Mouse (Mus musculus): ENCODE results near the gene Ano4. TPM values are rescaled to one million over a fixed set of nuclear protein-coding genes. Genes with fewer than 3 reads are reported as not detected.

The Ano4 gene
- total RNA-seq, 2 experiments from 2014 or later: 19.9 to 23.4 TPM

DNA sequence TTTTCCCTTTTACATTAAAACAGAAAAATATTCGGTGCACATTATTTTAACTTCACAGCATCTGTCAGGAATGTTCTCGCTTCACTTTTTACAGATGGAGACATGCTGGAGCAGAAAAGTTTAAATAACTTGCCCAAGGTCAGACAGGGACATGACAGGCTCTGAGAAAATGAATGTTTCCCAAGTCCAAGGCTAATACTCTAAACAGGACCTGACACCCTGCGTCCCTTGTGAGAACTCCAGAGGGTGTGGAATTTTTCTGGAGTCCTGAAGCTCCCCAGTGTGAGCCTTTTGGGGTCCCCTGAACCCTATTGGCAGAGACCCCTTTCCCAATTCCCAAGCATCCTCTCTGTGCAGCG is 451 bp downstream of the Ano4 start:
- no peak for TF ChIP-seq CTCF (IDR thresholded peaks at IDR 0.05)
- Histone ChIP-seq H3K4me3 (peak overlapping the region; percentile 60), H3K27ac (peak overlapping the region; percentile 56)
- no peak for DNase-seq (ENCODE audit: extremely low spot score in 1 of 2, low spot score in 2 of 2)
- intact Hi-C loops (cut with DNase I): no loop called here

DNA sequence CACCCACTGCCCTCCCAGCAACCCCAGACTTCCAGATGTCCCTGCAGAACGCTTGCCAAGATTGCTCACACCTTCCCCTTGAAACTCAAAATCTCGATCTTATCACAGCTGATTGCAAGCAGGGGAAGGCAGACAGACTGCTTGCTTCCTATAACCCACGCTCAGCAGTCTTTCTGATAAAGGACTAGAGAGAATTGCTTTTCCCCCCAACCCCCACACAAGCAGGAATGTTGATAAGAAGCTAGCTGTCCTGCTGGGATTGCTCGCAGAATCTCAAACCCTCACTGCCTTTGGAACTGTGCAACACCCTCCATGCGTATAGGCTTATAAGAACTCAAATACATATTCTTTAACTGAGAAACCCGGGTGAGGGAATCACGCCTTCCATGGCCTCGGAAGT is 846 bp downstream of the Ano4 start:
- H3K4me3 ChIP-seq: peak overlapping the region; percentile 60
- DNase-seq (ENCODE audit: extremely low spot score in 1 of 2, low spot score in 2 of 2): no peak
- intact Hi-C loops (cut with DNase I): no loop called here
- TF ChIP-seq CTCF (IDR thresholded peaks at IDR 0.05): no peak
- H3K27ac ChIP-seq: 0 out of 2 replicates have a peak overlapping the region, but pooled peaks have one; percentile 28

DNA sequence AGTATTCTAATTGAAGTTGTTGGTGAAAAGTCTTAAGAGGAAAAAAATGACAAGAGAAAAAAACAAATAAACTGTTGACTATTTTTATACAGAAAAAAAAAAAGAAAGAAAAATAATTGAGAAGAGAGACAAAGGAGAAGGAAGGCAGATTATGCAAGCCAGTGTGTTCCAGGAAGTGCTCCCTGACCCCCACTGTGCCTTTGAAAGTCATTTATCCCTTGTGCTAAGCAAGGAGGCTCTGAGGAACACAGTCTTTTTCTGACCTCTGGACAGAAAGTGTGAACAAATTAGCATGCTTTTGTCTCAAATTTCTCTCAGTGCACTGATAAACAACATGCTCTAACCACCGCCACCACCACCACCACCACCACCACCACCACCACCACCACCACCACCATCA is 14.3 kb downstream of the Ano4 start:
- Histone ChIP-seq H3K4me3 (no peak overlapping the region), H3K27ac (no peak overlapping the region)
- intact Hi-C loops (cut with DNase I): no loop called here
- TF ChIP-seq CTCF (IDR thresholded peaks at IDR 0.05): no peak
- no peak for DNase-seq (ENCODE audit: extremely low spot score in 1 of 2, low spot score in 2 of 2)

DNA sequence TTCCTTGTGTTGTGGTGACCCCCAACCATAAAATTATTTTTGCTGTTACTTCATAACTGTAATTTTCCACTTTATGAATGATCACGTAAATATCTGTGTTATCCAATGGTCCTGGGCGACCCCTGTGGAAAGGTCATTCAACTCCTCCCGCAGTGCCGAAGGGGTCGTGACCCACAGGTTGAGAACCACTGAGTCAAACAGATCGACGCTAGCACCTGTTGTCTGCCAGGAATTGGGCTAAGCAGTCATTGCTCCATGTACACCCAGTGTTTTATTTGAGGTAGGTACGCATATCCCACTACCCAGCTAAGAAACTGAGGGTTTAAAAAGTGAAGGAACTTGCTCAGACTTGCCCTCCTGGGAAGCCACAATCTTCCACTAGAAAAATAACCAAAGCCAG is 14.8 kb downstream of the Ano4 start:
- H3K4me3 ChIP-seq: no peak overlapping the region
- TF ChIP-seq CTCF (IDR thresholded peaks at IDR 0.05): no peak
- no peak for DNase-seq (ENCODE audit: extremely low spot score in 1 of 2, low spot score in 2 of 2)
- intact Hi-C loops (cut with DNase I): loop anchor here (5.0 kb wide), 1 partner anchor 132 kb away; no protein-coding TSS in a partner anchor
- H3K27ac ChIP-seq: no peak overlapping the region

DNA sequence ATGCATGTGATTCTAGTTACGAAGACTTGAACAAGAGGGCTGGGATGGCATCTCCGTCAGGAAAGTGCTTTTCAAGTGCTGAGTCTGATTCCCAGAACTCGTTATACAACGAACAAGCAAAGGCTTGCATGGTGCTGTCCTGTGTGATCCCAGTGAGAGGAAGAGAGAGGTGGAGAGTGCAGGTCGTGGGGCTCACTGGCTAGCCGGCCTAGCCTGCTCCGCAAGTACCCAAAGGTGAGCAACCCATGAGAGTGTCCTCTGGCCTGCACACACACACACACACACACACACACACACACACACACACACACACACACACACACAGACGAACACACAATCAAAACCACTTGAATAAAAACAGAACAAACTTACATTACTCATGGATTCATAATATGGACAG is 15.7 kb downstream of the Ano4 start:
- TF ChIP-seq CTCF (IDR thresholded peaks at IDR 0.05): no peak
- no peak overlapping the region for H3K4me3 ChIP-seq
- intact Hi-C loops (cut with DNase I): loop anchor here (5.0 kb wide), 1 partner anchor 133 kb away; no protein-coding TSS in a partner anchor
- H3K27ac ChIP-seq: no peak overlapping the region
- DNase-seq (ENCODE audit: extremely low spot score in 1 of 2, low spot score in 2 of 2): no peak

DNA sequence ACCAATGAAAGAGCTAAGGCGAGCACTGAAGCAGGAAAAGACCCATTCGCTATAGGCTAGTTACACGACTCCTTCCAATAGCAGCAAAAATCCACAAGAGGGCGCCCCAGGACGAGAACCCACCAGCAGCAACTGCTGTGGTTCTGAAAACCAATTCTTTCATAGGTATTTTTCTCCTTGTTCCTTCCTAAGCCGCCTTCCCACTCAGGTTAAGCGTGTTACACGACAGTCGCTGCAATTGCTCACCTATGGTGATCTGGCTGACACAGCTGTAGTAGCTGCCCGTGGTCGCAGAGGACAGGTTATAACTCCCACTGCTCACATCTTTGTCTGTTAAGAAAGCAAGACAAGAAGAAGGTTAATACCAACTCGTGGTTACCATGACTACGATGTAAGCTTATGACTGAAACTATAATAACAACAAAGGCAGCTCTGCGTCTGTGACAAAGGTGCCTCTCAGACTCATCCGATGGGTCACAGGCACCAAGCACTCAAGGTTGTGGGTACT is 17.5 kb downstream of the Ano4 start:
- no peak overlapping the region for H3K4me3 ChIP-seq

DNA sequence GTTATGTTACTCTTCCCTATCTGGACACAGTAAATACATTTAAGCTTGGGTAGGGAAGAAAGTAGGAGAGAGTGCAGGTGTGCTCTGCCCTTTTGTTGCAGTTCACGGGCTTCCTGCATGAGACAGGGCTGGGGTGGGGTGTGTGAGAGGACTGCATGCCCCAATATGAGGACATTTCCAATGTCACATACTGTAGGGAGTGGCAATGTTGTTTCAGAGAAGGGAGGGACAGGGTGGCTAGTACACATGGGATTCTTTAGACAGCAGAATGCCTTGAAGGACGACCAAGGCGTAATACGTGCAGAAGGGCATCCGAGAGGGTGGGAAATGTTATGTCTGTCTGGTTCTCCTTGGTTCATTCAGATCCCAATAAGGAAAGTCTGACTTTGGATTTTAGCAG is 18.2 kb downstream of the Ano4 start:
- Histone ChIP-seq H3K27ac (no peak overlapping the region), H3K4me3 (no peak overlapping the region)
- no peak for TF ChIP-seq CTCF (IDR thresholded peaks at IDR 0.05)
- intact Hi-C loops (cut with DNase I): loop anchor here (2.0 to 5.0 kb wide), 2 partner anchors 136 to 304 kb away; no protein-coding TSS in a partner anchor
- DNase-seq (ENCODE audit: extremely low spot score in 1 of 2, low spot score in 2 of 2): no peak

More for the DNA sequence above, 17.5 kb downstream of the Ano4 start:
- TF ChIP-seq CTCF (IDR thresholded peaks at IDR 0.05): peak; percentile 98
- intact Hi-C loops (cut with DNase I): loop anchor here (1.0 to 5.0 kb wide), 3 partner anchors 56 to 304 kb away; no protein-coding TSS in a partner anchor
- DNase-seq (ENCODE audit: extremely low spot score in 1 of 2, low spot score in 2 of 2): peak; percentile 75 to 80
- no peak overlapping the region for H3K27ac ChIP-seq

DNA sequence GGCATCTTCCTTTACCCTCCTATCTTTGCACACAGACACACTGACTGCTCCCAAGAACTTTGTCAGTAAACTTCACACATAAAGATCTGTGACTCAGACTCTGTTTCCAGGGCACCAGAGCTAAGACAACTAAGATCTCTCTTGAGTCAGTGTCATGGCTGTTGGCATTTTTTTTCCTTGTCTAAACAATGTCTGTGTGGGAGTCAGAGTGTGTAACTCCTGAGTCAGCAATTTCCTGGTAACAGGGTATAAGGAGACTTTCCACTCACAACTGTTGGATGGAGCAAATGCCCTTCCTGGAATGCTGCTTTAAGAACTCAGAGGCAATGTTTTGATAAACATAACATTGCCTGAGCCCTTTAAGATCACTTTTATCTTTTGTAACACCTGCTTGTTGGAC is 37.0 kb downstream of the Ano4 start:
- no peak for TF ChIP-seq CTCF (IDR thresholded peaks at IDR 0.05)
- intact Hi-C loops (cut with DNase I): no loop called here
- DNase-seq (ENCODE audit: extremely low spot score in 1 of 2, low spot score in 2 of 2): no peak
- Histone ChIP-seq H3K27ac (no peak overlapping the region), H3K4me3 (no peak overlapping the region)

DNA sequence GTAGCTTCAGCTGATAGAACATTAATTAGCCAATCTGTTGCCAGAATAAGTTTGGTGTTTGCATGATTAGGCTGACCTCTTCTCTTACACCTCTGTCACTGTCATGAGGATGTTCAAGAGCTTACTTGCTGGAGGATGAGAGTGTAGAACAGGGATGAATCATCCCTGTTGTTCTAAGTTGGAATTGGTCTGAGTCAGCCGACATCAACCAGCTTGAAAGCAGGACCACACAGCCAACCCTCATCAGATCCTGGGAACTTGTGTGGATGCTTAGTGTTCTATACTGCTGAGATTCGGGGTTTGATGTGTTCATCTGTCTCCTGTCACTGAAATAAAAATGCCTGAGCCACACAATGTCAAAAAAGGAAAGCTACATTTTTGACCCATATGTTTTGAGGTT is 44.2 kb downstream of the Ano4 start:
- intact Hi-C loops (cut with DNase I): no loop called here
- TF ChIP-seq CTCF (IDR thresholded peaks at IDR 0.05): no peak
- DNase-seq (ENCODE audit: extremely low spot score in 1 of 2, low spot score in 2 of 2): no peak
- Histone ChIP-seq H3K4me3 (no peak overlapping the region), H3K27ac (no peak overlapping the region)

DNA sequence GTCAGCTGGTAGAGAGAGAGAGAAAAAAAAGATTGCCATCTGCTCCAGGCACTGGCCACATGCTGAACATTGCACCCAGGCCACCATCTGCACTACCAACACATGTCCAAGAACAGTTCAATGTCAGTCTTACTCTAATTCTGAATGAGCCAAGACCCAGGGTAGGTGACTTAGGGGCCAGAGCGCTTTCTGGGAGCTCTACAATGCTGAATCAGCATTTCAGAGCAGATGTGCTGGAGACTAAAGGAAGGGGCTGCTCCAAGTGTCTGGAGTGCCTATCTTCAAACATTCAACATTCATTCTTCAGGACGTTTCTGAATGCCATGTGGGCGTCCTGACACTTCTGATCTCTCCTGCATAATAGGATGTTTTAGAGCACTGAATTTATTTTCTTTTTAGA is 51.8 kb downstream of the Ano4 start:
- no peak for DNase-seq (ENCODE audit: extremely low spot score in 1 of 2, low spot score in 2 of 2)
- no peak for TF ChIP-seq CTCF (IDR thresholded peaks at IDR 0.05)
- Histone ChIP-seq H3K4me3 (no peak overlapping the region), H3K27ac (no peak overlapping the region)
- intact Hi-C loops (cut with DNase I): no loop called here

DNA sequence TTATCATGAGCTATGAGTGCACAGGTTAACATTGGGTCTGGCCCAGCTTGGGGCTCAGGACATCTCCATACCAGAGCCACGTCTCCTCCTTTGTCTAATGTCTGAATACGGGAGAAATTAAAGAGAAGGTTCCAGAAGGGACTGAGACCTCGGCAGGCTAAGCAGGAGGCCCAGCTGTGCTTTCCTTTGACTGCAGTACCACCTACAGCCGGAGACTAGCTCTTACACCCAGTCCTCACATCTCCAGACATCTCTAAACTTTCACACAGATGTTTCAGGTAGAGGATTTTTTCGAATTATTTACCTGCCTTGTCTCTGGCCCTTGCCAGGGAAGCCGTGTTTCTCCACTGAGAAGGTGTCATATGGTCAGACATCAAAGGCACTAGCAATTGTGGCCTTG is 53.9 kb downstream of the Ano4 start:
- DNase-seq (ENCODE audit: extremely low spot score in 1 of 2, low spot score in 2 of 2): no peak
- Histone ChIP-seq H3K27ac (no peak overlapping the region), H3K4me3 (no peak overlapping the region)
- intact Hi-C loops (cut with DNase I): no loop called here
- peak; percentile 37 for TF ChIP-seq CTCF (IDR thresholded peaks at IDR 0.05)

DNA sequence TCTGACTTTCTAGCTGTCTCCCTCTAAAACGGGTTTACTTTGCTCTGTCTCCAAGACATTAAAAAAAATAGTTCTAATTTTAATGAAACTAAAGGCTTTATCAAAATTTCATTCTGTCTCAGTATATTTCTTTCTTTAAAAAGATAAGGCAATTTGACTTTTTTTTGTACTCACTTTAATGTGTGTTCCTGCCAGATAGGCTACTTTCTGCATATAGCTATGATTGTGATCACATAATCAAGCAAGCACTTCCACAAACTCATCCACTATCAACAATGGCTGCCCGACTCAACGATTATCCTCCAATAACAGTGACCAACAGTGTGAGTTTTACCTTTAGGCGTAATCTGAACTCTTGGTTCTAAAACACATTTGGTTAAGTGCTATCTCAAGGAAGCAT is 55.3 kb downstream of the Ano4 start:
- Histone ChIP-seq H3K27ac (no peak overlapping the region), H3K4me3 (no peak overlapping the region)
- intact Hi-C loops (cut with DNase I): no loop called here
- DNase-seq (ENCODE audit: extremely low spot score in 1 of 2, low spot score in 2 of 2): no peak
- TF ChIP-seq CTCF (IDR thresholded peaks at IDR 0.05): no peak

DNA sequence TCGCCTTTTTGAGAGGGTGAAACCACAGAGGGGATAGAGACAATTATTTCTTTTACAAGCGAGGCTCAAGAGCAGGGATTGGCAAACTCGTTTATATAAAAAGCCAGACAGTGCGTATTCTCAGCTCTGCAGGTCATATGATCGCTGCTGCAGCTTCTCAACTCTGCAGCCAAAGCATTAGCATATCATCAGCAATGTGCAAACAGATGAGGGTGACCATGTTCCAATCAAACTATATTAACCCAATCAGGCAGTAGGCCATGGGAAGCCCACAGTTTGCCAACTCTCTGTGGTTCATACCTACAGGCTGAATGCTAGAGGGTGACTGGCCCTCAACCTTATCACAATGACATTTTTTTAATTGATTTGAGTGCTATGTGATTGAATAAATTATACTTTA is 64.2 kb downstream of the Ano4 start:
- DNase-seq (ENCODE audit: extremely low spot score in 1 of 2, low spot score in 2 of 2): no peak
- intact Hi-C loops (cut with DNase I): no loop called here
- TF ChIP-seq CTCF (IDR thresholded peaks at IDR 0.05): no peak
- Histone ChIP-seq H3K4me3 (no peak overlapping the region), H3K27ac (no peak overlapping the region)
